8 mouse cellular contexts compared by ENCODE assay signal in the genomic region with DNA sequence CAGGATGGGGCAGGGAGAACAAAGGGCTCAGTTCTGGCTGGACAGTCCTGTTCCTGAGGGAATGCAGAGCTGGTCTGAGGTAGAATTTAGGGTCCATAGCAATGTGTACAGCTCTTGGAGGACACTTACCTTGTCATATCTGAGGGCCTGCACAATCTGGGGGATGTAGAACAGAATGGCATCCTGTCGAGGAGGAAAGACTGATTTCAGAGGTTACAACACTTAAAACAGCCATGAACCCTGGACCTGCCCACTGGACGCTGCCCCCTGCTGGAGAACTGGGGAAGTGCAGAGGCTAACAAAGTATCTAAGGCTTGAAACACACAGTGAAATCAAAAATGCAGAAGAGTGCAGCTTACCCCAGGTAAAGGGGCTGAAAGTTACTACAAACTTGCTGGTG. TPM values are rescaled to one million over a fixed set of nuclear protein-coding genes. Genes with fewer than 3 reads are reported as not detected.
DNase-seq lines count a peak whose midpoint lies in the region; ATAC-seq and TF ChIP-seq lines count a peak whose summit lies in the region.

No protein-coding gene starts in this region.

- no peak overlapping the region for H3K4me3 ChIP-seq in forebrain, embryonic 11.5 days (ENCODE audit: low read depth, low read length)
- no peak overlapping the region for H3K4me3 ChIP-seq in forebrain, embryonic 12.5 days (replicated peaks)
- no peak overlapping the region for H3K4me3 ChIP-seq in bone marrow macrophage, adult 2 months (ENCODE audit: insufficient read depth, low read length)
- H3K4me3 ChIP-seq in embryonic facial prominence, embryonic 14.5 days (ENCODE audit: low read depth, low read length): no peak overlapping the region

- no peak overlapping the region for H3K4me2 ChIP-seq in forebrain, embryonic 11.5 days (ENCODE audit: low read depth, low read length, severe bottlenecking)
- no peak overlapping the region for H3K4me2 ChIP-seq in forebrain, embryonic 12.5 days
- H3K4me2 ChIP-seq in embryonic facial prominence, embryonic 14.5 days (ENCODE audit: low read depth, low read length): no peak overlapping the region

- no peak overlapping the region for H3K27ac ChIP-seq in forebrain, embryonic 11.5 days (ENCODE audit: low read depth, low read length)
- H3K27ac ChIP-seq in forebrain, embryonic 12.5 days: no peak overlapping the region
- H3K27ac ChIP-seq in bone marrow macrophage, adult 2 months (ENCODE audit: insufficient read depth, low read depth, low read length): no peak overlapping the region
- H3K27ac ChIP-seq in embryonic facial prominence, embryonic 14.5 days (replicated peaks; ENCODE audit: low read depth, low read length): no peak overlapping the region

- 8% methylated on average over 2 of the region's 2 CpGs for WGBS in forebrain, embryonic 11.5 days
- 4% methylated on average over 2 of the region's 2 CpGs for WGBS in forebrain, embryonic 12.5 days
- WGBS in embryonic facial prominence, embryonic 14.5 days: 0% methylated on average over 2 of the region's 2 CpGs

- no peaks in the 10 kb centered on the region for H3K27me3 ChIP-seq in forebrain, embryonic 11.5 days (ENCODE audit: control insufficient read depth, insufficient read depth, low read length)
- H3K27me3 ChIP-seq in forebrain, embryonic 12.5 days: no peaks in the 10 kb centered on the region
- no peaks in the 10 kb centered on the region for H3K27me3 ChIP-seq in embryonic facial prominence, embryonic 14.5 days (replicated peaks; ENCODE audit: control insufficient read depth, insufficient read depth, low read length)

- peaks cover 2% of the 10 kb centered on the region; the same call in 1 of the 2 replicates for H3K36me3 ChIP-seq in forebrain, embryonic 11.5 days (ENCODE audit: control insufficient read depth, insufficient read depth, low read length)
- H3K36me3 ChIP-seq in forebrain, embryonic 12.5 days (replicated peaks): peaks cover 79% of the 10 kb centered on the region
- H3K36me3 ChIP-seq in embryonic facial prominence, embryonic 14.5 days (ENCODE audit: control insufficient read depth, insufficient read depth, low read length): peaks cover 77% of the 10 kb centered on the region

- no peak for TF ChIP-seq POLR2A in bone marrow macrophage, adult 2 months (IDR thresholded peaks at IDR 0.05; ENCODE audit: borderline replicate concordance, low read depth, low read length)

- no peaks in the 10 kb centered on the region for H3K4me1 ChIP-seq in forebrain, embryonic 11.5 days (replicated peaks; ENCODE audit: control insufficient read depth, insufficient read depth, low read length)
- no peaks in the 10 kb centered on the region for H3K4me1 ChIP-seq in forebrain, embryonic 12.5 days
- H3K4me1 ChIP-seq in bone marrow macrophage, adult 2 months (ENCODE audit: control insufficient read depth, insufficient read depth, low read length): no peaks in the 10 kb centered on the region
- H3K4me1 ChIP-seq in embryonic facial prominence, embryonic 14.5 days (ENCODE audit: control insufficient read depth, insufficient read depth, low read length): no peaks in the 10 kb centered on the region

- H3K9ac ChIP-seq in forebrain, embryonic 11.5 days (ENCODE audit: low read length): no peak overlapping the region
- no peak overlapping the region for H3K9ac ChIP-seq in forebrain, embryonic 12.5 days
- no peak overlapping the region for H3K9ac ChIP-seq in embryonic facial prominence, embryonic 14.5 days (ENCODE audit: low read depth, low read length)

- no peaks in the 10 kb centered on the region for H3K9me3 ChIP-seq in forebrain, embryonic 11.5 days (ENCODE audit: control insufficient read depth, low read length)
- H3K9me3 ChIP-seq in forebrain, embryonic 12.5 days: no peaks in the 10 kb centered on the region
- H3K9me3 ChIP-seq in embryonic facial prominence, embryonic 14.5 days (ENCODE audit: control insufficient read depth, low read length): no peaks in the 10 kb centered on the region

- ATAC-seq in forebrain, embryonic 11.5 days (replicated peaks; ENCODE audit: low FRiP score): 0 out of 2 replicates have a peak, but pooled peaks have one; percentile 21
- ATAC-seq in forebrain, embryonic 12.5 days (ENCODE audit: low FRiP score): no peak
- ATAC-seq in embryonic facial prominence, embryonic 14.5 days (ENCODE audit: low read depth): no peak

- peak; percentile 88 for TF ChIP-seq CTCF in bone marrow macrophage, adult 2 months (IDR thresholded peaks at IDR 0.05; ENCODE audit: low read depth, low read length)

- peak; percentile 90 for DNase-seq in forebrain, embryonic 11.5 days (ENCODE audit: low spot score)
- peak; percentile 73 for DNase-seq in CD4-positive helper T cell, adult 2 months (ENCODE audit: low read depth, low spot score)
- peak; percentile 31 for DNase-seq in embryonic facial prominence, embryonic 14.5 days (ENCODE audit: low spot score)
- peak; percentile 69 for DNase-seq in kidney, adult 9 months
- peak; percentile 61 for DNase-seq in lung, postnatal 25 days (ENCODE audit: low spot score)
- DNase-seq in spleen, postnatal 10 days (ENCODE audit: low spot score in 2 of 2): peak; percentile 80 to 90

RNA-seq across cellular contexts. Expression of a gene that starts 16.9 kb away (rescaled TPM):
- polyA plus RNA-seq in forebrain, embryonic 11.5 days (2014; fragmentation: Nextera tagmentation; extraction: Ambion mirVana): 7.7 and 10.5 TPM in 2 replicates
- 13.9 and 14.3 TPM in 2 replicates for polyA plus RNA-seq in forebrain, embryonic 12.5 days (2016; fragmentation: Nextera tagmentation; extraction: Ambion mirVana)
- polyA plus RNA-seq in bone marrow macrophage, adult 2 months (2012; ENCODE audit: insufficient read depth, insufficient read length, missing spikeins): 9.6 and 13.6 TPM in 2 replicates
- 6.2 and 10.0 TPM in 2 replicates for polyA plus RNA-seq in embryonic facial prominence, embryonic 14.5 days (2014; fragmentation: Nextera tagmentation; extraction: Ambion mirVana)

RNA-seq across cellular contexts. Expression of a gene that starts 38.4 kb away (rescaled TPM):
- 0.20 and 0.48 TPM in 2 replicates for polyA plus RNA-seq in forebrain, embryonic 11.5 days (2014; fragmentation: Nextera tagmentation; extraction: Ambion mirVana)
- 0.28 and 0.33 TPM in 2 replicates for polyA plus RNA-seq in forebrain, embryonic 12.5 days (2016; fragmentation: Nextera tagmentation; extraction: Ambion mirVana)
- polyA plus RNA-seq in bone marrow macrophage, adult 2 months (2012; ENCODE audit: insufficient read depth, insufficient read length, missing spikeins): not detected in 2 replicates
- polyA plus RNA-seq in embryonic facial prominence, embryonic 14.5 days (2014; fragmentation: Nextera tagmentation; extraction: Ambion mirVana): 1.4 and 2.2 TPM in 2 replicates

RNA-seq across cellular contexts. Expression of a gene that starts 59.4 kb away (rescaled TPM):
- polyA plus RNA-seq in forebrain, embryonic 11.5 days (2014; fragmentation: Nextera tagmentation; extraction: Ambion mirVana): 10.7 and 11.3 TPM in 2 replicates
- 12.7 and 13.4 TPM in 2 replicates for polyA plus RNA-seq in forebrain, embryonic 12.5 days (2016; fragmentation: Nextera tagmentation; extraction: Ambion mirVana)
- 1.9 and 2.0 TPM in 2 replicates for polyA plus RNA-seq in bone marrow macrophage, adult 2 months (2012; ENCODE audit: insufficient read depth, insufficient read length, missing spikeins)
- polyA plus RNA-seq in embryonic facial prominence, embryonic 14.5 days (2014; fragmentation: Nextera tagmentation; extraction: Ambion mirVana): 3.0 and 3.5 TPM in 2 replicates

Comparison
In these comparisons a context has a peak if more than half of its experiments do, and no peak if none do; other contexts are left out.
1. DNase-seq: peak in every context shown above with its lines; median percentile 90 in forebrain, embryonic 11.5 days; 85 in spleen, postnatal 10 days; 73 in CD4-positive helper T cell, adult 2 months; 69 in kidney, adult 9 months; 61 in lung, postnatal 25 days; 31 in embryonic facial prominence, embryonic 14.5 days.